Mouse (Mus musculus) testis, adult 2 months (tissue): ENCODE results near the gene Spic. TPM values are rescaled to one million over a fixed set of nuclear protein-coding genes. Genes with fewer than 3 reads are reported as not detected.

Source experiments
- H3K27ac ChIP-seq: fragments of 200-500 bp; 2 replicates; pipeline ENCODE4 v1.5.1; 2012; ENCODE audit warnings: low read depth, low read length; ENCODE audit not compliant: control insufficient read depth, insufficient read depth
- H3K27me3 ChIP-seq: fragments of 200-500 bp; 2 replicates; pipeline ENCODE4 v1.6.1; 2012; ENCODE audit warnings: mild to moderate bottlenecking, low read length, moderate library complexity; ENCODE audit not compliant: control insufficient read depth, insufficient read depth
- H3K36me3 ChIP-seq: fragments of 200-500 bp; 2 replicates; pipeline ENCODE4 v1.6.1; 2012; ENCODE audit warnings: mild to moderate bottlenecking, low read length; ENCODE audit not compliant: control insufficient read depth, insufficient read depth
- H3K4me1 ChIP-seq: fragments of 200-500 bp; 2 replicates; pipeline ENCODE4 v1.6.1; 2012; ENCODE audit warnings: low read length; ENCODE audit not compliant: control insufficient read depth, insufficient read depth
- H3K4me3 ChIP-seq: fragments of 200-500 bp; 2 replicates; pipeline ENCODE4 v1.5.1; 2012; ENCODE audit warnings: low read depth, mild to moderate bottlenecking, low read length, moderate library complexity, mixed read lengths; ENCODE audit not compliant: control insufficient read depth
- CTCF ChIP-seq: fragments of 200-500 bp; IDR thresholded peaks from 2 replicates; pipeline ENCODE4 v1.5.1; 2012; ENCODE audit warnings: low read depth, mild to moderate bottlenecking, inconsistent platforms, low read length, moderate library complexity; ENCODE audit not compliant: control insufficient read depth, insufficient read depth, insufficient replicate concordance
- POLR2A ChIP-seq: fragments of 200-500 bp; IDR thresholded peaks from 2 replicates; pipeline ENCODE4 v1.6.1; 2012; ENCODE audit warnings: low read depth, mild to moderate bottlenecking, inconsistent platforms, low read length, moderate library complexity; ENCODE audit not compliant: control insufficient read depth
- polyA plus RNA-seq: library from polyadenylated mRNA; depleted of rRNA; stranded (reverse); fragments of >200 nt; gene quantifications from 2 replicates; pipeline ENCODE4 v1.2.3, GENCODE M21; 2012

Gene Spic
- polyA plus RNA-seq, 1 experiment: not detected

DNA sequence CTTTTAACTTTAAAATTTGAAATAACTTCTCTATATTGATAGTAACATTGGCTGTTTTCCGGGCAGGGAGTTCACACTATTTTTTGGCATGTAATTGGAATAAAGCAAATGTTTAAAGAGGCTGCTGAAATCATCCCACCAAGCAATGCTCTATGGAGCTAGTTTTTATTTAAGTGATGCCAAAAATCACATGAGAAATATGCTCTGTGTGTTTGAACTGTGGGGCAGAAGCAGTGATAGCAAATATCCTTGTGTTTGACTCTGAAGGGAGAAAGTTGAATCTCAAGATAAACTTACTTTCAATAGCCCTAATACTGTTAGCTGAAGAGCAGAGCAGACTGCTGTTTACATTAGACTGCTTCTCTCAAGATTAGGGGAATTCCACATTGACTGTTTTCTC lies 34.8 kb upstream of the Spic start:
- TF ChIP-seq POLR2A (no peak), CTCF (no peak)
- no peaks in the 10 kb centered on the region for H3K36me3 ChIP-seq
- no peak overlapping the region for H3K4me3 ChIP-seq
- H3K27me3 ChIP-seq: no peaks in the 10 kb centered on the region
- H3K4me1 ChIP-seq: peaks cover 7% of the 10 kb centered on the region
- no peak overlapping the region for H3K27ac ChIP-seq

DNA sequence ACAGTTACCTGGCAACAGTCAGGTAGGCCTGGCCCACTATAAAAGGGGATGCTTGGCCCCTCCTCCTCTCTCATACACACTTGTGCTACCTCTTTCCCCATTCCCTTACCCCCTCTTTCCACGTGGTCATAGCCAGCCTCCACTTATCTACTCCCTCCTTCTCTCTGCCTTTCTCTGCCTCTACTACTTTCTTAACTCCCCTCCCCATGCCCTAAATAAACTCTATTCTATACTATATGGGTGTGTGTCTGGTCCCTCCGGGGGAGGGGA lies 32.9 kb upstream of the Spic start:
- no peak overlapping the region for H3K4me3 ChIP-seq
- TF ChIP-seq CTCF (no peak), POLR2A (no peak)

DNA sequence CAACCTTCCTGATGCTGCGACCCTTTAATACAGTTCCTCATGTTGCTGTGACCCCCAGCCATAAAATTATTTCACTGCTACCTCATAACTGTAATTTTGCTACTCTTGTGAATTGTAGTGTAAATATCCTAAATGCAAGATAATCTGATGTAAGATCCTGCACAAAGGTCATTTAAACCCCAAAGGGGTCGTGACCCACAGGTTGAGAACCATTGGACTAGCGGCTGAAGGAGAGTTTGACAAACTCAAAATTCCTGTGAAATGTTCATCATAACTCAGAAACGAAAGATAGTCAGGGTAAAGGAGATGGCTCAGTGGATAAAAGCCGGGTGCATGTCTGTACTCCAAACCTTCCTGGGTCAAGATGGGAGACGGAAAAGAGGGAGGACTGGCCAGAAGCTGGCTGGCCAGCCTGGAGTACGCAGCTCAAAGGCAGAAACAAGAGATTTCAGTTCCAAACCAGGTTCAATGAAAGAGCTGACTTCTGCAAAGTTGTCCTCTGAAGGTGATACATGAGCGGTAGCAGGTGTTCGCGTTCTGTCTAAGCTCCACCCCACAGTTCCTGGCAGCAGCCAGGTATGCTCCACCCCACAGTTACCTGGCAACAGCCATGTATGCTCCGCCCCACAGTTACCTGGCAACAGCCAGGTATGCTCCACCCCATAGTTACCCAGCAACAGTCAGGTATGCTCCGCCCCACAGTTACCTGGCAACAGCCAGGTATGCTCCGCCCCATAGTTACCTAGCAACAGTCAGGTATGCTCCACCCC lies 32.4 kb upstream of the Spic start:
- no peak overlapping the region for H3K4me3 ChIP-seq

More for the DNA sequence above, 32.9 kb upstream of the Spic start:
- Histone ChIP-seq H3K4me1 (peaks cover 5% of the 10 kb centered on the region), H3K36me3 (no peaks in the 10 kb centered on the region), H3K27ac (no peak overlapping the region), H3K27me3 (no peaks in the 10 kb centered on the region)

DNA sequence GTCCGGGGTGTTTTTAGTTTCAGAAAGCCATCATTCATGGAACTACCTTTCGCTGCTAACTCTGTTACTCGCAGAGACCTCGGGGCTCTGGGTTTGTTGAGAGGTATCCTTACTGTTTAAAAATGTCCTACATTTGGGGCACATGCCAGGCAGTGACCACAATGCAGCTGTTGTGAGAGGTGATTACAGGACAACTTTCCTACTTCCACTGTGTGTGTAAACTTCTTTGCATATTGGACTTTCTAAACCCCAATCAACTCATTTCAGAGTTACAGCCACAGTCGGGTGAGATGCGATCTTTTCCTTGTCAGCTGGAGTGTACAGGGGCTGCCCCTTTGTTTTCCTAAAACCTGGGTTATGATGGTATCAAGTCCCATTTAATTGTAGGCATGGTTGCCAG lies 30.8 kb upstream of the Spic start:
- Histone ChIP-seq H3K27me3 (no peaks in the 10 kb centered on the region), H3K27ac (no peak overlapping the region), H3K4me3 (no peak overlapping the region), H3K36me3 (no peaks in the 10 kb centered on the region), H3K4me1 (peaks cover 5% of the 10 kb centered on the region)
- TF ChIP-seq POLR2A (no peak), CTCF (no peak)

More for the DNA sequence above, 32.4 kb upstream of the Spic start:
- Histone ChIP-seq H3K27ac (no peak overlapping the region), H3K36me3 (no peaks in the 10 kb centered on the region), H3K4me1 (peaks cover 5% of the 10 kb centered on the region), H3K27me3 (no peaks in the 10 kb centered on the region)
- TF ChIP-seq POLR2A (no peak), CTCF (no peak)

DNA sequence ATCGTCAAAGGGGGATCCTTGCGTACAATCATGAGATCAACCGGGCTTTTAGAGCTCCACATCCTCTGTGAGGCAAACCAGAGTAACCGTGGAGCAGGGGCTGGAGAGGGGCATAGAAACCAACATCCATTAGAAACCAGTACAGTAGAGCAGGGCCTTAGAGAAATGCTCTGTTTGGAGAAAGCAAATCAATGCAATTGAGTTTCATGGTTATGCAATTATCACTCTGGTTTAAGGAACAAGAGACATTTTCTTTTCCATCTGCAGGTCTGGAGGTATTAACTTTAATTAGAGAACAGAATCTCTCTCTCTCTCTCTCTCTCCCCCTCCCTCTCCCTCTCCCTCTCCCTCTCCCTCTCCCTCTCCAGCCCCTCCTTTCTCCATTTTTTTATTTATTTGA lies 29.9 kb upstream of the Spic start:
- no peaks in the 10 kb centered on the region for H3K36me3 ChIP-seq
- peaks cover 5% of the 10 kb centered on the region for H3K4me1 ChIP-seq
- no peak overlapping the region for H3K4me3 ChIP-seq
- no peaks in the 10 kb centered on the region for H3K27me3 ChIP-seq
- H3K27ac ChIP-seq: no peak overlapping the region
- TF ChIP-seq POLR2A (no peak), CTCF (no peak)

DNA sequence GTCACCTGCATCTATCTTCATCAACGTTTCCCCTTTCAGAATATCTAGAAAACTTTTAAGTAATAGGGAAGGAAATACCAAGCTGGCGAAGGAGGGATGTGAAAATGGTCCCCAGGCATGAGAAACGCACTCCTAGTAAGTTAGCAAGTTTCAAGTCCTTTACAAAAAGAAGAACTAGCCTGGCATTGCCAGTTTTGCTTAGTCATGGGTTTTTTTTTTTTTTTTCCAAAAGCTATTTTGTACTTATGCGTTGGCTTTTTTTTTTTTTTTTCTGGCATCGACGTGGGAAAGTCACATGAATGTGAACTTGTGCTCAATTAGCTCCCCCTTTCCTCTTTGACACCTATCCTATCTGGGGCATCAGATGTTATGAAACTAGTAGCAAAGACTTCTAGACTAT lies 27.5 kb upstream of the Spic start:
- Histone ChIP-seq H3K27ac (no peak overlapping the region), H3K4me1 (peaks cover 2% of the 10 kb centered on the region), H3K27me3 (no peaks in the 10 kb centered on the region), H3K4me3 (no peak overlapping the region), H3K36me3 (no peaks in the 10 kb centered on the region)
- TF ChIP-seq POLR2A: no peak
- TF ChIP-seq CTCF: no peak

DNA sequence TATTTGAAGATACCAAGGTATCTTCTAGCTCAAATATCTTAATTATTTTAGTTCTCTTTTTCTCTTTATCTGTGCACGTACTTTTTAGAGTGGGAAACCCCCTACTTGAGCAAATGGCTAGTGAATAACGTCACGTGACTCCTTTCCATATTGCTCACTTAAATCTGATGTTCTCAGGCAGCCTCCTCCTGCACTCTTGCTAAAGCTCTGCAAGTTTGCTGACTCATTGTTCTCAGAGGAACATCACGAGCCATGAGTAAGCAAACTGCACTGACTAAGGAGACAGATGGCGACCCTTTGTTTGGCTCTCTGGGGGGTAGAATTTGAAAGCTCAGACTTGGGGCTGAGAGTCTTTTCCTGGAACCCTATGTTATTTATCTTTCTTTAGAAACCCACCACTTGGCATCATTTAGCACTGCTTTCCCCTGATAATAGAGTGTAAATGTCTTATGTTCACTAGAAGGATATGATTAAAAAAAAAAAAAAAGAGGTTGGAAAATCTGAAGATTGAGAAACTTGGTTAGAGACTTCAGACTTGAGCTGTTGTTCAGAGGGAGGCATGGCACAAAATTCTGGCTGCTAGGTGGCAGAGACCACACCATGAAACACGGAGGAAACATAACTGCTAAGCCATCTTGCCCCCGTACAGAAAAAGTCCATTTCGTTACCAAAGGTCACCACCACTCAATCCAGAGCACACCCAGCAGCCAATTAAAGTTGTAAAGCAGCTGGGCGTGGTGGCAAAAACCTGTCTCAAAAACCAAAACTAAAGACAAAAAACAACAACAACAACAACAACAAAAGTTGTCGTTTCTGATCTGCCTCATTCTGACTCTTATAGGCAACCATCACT lies 24.1 kb upstream of the Spic start:
- no peaks in the 10 kb centered on the region for H3K27me3 ChIP-seq
- H3K36me3 ChIP-seq: no peaks in the 10 kb centered on the region
- no peak overlapping the region for H3K27ac ChIP-seq
- no peaks in the 10 kb centered on the region for H3K4me1 ChIP-seq
- TF ChIP-seq POLR2A (no peak), CTCF (no peak)
- H3K4me3 ChIP-seq: no peak overlapping the region

DNA sequence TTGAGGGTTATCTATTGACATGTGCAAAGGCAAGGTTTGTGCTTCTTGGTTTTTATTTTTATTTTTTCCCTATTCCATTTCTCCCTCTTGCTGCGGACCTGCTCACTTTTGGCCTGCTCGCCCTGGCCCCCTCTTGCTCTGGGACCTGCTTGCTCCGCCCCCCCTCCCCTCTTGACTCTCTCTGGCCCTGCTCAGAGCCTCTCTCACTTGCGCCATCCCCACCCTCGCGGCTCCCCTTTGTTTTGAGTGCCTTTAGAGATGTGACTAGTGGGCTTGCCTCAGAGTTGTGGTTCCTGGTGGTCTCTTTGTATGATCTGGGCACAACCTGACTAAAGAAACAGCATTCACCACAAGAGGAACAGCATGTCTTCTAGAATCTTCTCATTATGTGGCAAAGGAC lies 16.1 kb upstream of the Spic start:
- H3K36me3 ChIP-seq: no peaks in the 10 kb centered on the region
- H3K27me3 ChIP-seq: no peaks in the 10 kb centered on the region
- no peak overlapping the region for H3K4me3 ChIP-seq
- TF ChIP-seq POLR2A (no peak), CTCF (no peak)
- H3K27ac ChIP-seq: no peak overlapping the region
- H3K4me1 ChIP-seq: no peaks in the 10 kb centered on the region
